Mouse (Mus musculus) spleen, postnatal 36 days (tissue): Measurements from ENCODE around the gene Henmt1.

Experiments used
- DNase-seq, 2 experiments: peaks; one replicate each; pipeline ENCODE4 v3.0.0; 2022; ENCODE audit warnings: low spot score in 2 of 2, mixed read lengths in 1 of 2

The Henmt1 gene

DNA sequence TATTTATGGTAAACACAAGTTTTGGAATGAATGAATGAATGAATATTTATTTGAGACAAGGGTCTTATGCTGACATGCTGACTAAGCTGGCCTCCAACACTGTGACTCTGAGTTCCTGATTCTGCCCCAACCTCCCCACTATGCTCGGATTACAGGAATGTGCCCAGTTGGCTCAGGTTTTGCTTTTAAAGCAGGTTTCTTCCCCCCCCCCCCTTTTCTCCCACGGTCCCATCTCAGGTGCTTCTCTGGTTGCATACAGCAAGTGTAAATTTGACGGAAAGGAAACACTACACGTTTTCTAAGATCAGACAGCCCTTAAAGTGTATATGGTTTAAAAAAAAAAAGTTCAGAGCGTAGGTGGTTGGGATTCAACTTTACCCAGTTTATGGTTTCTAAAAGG lies at the start of gene Henmt1:
TSS of gene Henmt1 (plus strand) at position 301 of the 400 bp plus-strand sequence.
- DNase-seq = no peak

DNA sequence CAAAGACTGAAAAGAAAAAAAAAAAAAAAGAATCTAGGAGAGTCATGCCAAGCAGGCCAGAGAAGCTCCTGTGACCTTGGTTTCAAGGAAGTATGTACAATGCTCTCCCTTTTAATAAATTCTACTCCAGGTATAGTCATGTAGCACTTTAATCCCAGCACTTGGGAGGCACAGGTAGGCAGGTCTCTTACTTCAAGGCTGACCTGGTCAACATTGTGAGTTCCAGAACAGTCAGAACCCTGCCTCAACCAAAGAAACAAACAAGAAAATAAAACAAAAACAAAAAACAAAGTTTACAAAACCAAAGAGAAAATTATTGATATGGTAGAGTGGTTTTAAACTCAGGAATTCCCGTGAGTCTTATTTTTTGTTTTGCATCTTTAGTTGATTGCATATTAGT lies 49.8 kb upstream of the Henmt1 start, which contains the start of gene Fndc7:
TSS of gene Fndc7 (minus strand) at position 101 of the 400 bp plus-strand sequence.
- no peak for DNase-seq

DNA sequence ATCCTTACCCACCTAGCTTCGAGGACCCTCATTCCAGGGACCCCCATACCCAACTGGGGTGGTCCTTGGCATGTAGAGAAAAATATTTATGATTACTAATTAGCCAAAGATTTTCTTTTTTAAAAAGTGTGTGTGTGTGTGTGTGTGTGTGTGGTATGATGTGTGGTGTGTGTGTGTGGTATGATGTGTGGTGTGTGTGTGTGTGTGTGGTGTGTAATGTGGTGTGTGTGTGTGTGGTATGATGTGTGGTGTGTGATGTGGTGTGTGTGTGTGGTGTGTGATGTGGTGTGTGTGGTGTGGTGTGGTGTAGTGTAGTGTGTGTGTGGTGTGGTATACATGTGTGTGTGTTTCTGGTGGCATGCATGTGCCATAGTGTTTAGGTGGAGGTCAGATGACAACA lies 47.6 kb upstream of the Henmt1 start:
- DNase-seq = no peak

DNA sequence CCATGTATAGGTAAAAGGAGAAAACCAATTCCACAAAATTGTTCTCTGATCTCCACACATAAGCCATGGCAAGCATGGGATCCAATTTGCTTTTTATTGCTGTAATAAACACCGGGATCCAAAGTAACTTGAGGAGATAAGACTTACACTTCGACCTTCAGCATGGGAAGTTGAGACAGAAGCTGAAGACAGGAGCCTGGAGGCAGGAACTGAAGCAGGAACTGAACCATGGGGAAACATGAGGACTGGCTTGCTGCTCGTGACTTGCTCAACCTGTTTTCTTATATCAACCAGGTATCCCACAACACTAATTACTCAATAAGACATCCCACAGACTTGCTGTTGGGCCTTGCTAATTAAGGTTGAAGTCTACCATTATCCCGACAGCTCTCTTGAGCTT lies 46.8 kb upstream of the Henmt1 start:
- no peak for DNase-seq

DNA sequence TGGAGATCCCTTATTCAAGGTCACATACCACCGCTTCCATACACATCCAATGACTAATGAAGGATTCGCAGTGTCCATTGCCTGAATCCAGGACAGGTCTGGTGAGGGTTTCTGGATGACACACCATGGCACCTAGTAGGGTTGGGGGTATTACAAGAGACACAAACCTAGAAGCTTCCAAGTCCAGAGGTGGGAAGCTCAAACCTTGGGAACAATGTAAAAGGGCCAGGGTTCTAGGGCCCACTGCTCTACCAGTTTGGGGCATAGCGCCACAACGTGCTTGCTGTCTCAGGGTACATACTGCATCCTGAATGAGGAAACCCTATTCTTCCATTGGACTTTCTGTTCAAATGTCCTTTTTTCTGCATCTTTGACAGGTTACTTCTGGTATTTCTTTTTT lies 41.0 kb upstream of the Henmt1 start:
- DNase-seq = no peak

DNA sequence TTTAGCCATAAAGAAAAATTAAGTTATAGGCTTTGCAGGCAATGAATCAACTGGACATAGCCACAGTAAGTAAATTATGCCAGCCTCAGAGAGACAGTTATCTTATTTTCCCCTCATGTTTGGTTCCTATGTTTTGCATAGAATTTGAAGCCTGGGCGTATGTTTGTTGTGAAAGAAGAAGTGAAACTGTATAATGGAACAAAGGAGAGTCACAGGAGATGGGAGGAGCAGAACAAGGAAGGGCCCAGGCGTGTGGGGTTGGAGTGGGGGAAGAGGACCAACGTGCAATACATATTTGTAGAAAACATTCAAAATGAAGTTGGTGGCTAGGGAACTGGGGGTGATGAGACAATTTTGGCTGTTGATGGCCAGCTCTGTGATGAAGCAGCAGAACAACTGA lies 39.5 kb upstream of the Henmt1 start:
- peak; percentile 80 to 86 for DNase-seq

DNA sequence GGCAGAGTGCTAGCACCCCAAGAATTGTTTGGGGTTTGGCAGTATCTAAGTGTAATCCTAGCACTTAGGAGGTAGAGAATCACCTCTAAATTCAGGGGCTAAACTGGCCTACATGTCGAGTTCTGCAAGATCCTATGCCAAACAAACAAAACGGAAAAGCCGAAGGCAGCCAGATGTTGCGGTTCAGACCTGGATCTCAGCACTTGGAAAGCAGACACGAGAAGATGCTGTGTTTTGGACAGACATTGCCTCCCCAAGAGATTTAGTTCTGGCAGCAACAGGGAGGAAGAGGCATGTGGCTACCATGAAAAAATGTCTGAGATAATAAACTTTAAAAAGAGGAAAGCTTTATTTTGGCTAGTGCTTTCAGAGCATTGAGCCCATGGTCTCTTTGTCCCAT lies 39.0 kb upstream of the Henmt1 start:
- DNase-seq = no peak

DNA sequence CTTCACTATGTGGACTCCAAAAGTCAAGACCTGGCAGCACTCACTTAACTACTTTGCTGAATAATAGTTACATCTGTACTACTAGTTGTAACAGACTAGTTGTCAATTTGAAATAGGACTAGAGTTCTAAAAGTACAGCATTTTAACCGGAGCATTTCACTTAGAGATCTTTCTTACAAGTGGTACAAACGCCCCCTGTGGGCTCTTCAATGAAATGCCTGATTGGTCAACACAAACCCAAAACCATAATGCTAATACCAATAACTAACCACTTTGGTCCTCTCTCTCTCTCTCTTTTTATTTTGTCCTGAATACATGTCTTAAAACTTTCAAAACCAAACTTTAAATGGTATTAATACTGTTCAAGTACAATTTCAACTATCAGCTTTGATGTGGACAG lies 37.6 kb upstream of the Henmt1 start:
- DNase-seq = peak in 1 of 2 experiments; percentile 35

DNA sequence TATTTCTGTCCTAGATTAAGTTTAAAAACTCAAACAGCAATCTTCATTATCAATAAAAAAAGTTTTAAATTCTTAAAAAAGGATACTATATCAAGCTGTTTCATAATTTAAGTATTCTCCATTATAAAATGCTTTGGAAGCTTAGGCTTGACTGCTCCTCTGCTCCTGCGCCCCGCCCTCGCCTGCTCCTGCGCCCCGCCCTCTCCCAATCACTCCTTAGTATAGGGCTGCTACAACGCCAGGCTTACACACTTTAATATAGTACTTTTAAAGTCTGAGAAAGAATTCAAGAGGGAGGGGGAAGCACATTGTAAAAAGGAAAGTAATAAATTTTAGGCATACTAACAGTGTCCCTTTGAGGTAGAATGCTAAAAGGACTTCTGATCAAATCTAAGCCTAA lies 36.7 kb upstream of the Henmt1 start:
- DNase-seq = no peak

DNA sequence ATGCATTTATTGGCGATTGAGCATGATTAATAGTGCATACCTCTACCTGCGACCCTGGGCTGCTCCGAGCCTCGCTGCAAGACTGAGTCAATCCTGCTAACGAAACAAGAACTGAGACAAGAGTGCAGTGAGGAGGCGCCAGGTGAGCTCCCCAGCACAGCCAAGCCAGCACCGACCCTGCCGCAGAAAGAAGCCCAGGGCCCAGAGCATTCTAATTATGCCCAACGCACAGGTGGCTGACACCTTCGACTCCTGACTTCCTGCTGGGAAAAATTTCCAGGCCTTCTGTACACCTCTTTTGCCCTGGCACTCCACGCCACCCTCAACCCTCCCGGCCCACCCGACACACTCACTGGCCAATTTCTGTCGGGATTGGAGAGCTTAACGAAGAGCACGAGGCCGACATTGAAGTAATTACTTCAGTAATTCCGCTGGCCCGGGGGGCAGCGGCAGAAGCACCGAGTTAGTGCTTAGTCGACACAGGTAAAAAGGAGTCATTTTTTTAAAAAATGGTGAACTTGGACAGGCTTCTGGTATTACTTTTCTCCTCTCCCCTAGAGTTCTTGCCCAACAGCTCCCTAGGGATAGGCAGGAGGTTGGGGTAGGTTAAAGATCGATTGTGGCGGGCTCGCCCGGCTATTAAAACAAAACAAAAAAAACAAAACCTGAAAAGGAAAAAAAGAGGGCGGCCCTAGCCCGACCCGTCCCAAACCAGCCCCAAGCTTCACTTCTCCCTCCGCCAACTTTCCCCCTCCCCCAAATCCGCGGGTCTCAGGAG lies 29.2 kb upstream of the Henmt1 start:
- peak; percentile 43 to 48 for DNase-seq

DNA sequence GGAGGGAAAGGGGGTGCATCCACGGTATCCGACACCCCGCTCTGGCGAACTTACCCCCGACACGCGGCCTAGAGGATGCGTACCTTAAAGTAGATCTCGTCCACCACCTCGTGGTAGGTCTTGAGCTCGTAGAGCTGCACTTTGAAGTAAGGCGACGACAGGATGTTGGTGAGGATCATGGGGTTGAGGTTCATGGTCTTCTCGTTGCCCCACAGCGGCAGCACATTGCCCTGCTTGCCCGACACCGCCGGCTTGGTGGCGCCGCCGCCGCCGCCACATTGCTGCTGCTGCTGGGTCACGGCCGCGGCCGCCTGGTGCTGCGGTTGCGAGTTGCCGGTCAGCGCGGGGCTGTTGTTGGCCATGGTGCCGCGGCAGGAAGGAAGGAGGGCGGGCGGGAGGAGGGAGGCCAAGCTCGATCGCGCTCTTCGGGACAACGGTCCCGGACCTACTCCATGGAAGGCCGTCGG lies 28.6 kb upstream of the Henmt1 start:
- peak; percentile 80 to 85 for DNase-seq

DNA sequence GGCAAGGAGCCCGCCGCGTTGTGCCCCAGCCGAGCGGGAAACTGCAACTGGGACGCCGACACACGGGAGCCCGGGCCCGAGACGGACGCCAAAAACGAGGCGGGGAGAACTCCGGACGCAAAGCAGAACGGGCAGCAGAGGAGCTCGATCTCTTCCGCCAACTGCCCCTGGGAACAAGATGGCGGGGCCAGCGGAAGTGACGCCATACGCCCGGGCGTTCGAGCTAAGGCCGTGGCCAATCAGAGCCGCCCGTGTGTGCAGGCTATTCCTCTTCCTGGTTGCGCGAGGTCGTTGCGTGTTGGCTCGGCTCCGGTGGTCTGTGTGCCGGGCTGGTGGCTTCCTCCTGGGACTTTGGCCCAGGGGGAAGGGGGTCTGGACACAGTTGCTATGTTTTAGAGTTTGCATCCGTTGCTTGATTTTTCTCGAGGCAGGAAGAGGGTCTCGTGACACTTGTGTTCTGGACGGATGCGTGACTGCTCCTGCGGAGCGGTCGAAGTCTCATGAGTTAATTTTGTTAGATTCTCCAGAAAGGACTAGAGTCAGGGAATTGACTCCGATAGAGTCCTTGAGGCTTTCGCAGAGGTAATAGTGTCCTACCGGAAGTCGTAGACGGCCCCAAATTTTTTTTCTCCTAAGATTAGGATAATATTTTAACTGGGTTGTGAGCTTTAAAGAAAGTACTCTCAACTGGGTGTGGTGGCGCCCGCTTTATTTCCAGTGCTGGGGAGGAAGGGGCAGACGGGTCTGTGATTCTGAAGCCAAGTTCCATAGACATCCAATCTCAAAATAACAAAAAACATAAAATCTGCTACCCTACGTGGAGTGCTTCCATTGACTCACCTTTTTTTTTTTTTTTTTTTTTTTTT lies 27.9 kb upstream of the Henmt1 start, which contains the start of gene Prpf38b:
TSS of gene Prpf38b (minus strand) at position 180 of the 866 bp plus-strand sequence.
- peak; percentile 96 for DNase-seq

DNA sequence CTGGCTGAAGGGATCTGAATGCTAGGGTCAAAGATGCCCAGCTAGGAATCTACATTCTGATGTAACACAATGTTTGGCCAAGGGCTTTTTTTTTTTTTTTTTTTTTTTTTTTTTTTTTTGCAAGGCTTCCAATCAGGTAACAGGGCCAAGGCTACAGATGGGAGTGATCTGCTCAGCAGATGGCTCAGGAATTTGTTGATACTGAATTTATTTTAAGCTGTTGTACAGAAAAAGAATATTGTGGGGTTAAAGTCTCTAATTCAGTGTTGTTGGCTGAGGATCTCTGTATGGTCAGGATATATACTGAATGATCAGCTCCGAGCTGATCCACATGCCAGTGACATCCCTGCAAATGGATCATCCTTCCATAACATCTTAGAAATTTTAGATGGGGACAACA lies 23.7 kb upstream of the Henmt1 start:
- no peak for DNase-seq

DNA sequence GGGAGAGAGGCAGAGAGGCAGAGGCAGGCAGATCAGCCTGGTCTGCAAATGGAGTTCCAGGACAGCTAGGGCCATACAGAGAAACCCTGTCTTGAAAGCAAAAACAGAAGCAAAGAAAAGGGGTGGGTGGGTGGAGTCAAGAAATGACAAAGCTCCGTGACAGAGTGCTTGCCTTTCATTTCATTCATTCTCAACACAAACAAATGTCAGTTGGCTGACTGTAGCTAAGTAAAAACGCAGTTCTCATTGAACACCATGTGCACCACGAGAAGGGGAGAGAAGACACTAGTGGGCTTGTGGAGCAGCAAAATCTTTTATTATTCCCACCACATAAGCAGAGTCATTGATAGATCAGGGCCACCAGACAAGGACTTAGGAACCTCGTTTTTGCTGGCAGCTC lies 22.8 kb upstream of the Henmt1 start:
- DNase-seq = no peak

DNA sequence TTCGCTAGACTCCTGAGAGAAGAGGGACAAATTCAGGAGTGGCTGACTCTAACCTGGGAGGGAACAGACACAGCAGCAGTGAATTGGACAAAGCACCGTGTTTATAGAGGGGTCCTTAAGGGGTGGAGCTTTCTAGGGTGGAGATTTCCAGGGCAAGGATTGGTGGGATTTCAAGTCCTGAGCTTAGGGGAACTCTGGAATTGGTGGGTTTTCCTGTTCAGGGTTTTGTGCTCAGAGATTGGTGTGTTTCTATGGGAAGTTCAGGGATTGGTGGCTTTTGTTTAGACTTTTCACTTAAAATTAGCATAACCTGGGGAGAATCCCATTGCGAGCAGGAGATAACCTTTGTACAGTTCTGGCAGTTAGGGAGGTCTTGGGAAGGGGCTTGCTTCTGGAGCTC lies 21.7 kb upstream of the Henmt1 start:
- DNase-seq = no peak

DNA sequence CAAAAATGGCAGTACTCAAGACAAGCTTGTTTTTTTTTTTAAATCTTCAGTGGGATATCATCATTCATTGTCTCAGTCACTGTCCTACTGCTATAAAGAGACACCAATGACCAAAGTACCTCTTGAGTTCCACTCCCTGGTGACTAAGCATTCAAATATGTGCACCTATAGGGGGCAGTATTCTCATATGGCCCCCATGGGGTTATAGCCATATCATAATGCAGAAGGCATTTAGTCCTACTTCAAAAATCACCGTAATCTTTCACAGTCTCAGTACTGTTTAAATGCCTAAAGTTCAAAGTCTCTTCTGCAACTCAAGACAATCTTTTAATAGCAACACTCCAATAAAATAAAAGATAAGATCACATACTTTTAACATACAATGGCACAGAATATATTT lies 20.8 kb upstream of the Henmt1 start:
- no peak for DNase-seq

DNA sequence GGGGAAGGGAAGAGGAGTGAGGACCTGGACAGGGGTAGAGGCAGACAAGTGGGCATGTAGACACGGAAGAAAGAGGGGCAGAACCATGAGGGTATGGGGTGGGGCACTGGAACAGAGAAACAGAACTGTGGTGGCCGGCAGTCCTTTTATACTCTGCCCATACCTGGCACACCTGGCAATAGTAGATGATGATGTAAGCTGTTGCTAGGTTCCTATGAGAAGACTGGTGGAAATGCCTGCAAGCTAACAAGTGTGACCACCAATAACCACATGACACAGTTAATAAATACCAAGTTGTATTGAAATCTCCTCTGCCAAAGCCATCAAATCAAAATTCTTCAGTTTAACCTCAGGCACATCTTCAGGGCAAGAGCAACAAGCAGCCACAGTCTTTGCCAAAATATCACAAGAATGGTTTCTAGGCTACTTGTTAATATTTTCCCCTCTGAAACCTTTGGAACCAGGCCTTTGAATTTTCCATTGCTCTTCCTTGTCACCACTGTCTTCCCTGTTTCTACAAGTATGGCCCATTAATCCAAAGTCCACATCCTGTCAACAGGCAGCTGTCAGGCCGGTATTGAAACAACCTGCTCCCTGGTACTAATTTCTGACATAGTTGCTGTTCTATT lies 19.1 kb upstream of the Henmt1 start:
- no peak for DNase-seq

DNA sequence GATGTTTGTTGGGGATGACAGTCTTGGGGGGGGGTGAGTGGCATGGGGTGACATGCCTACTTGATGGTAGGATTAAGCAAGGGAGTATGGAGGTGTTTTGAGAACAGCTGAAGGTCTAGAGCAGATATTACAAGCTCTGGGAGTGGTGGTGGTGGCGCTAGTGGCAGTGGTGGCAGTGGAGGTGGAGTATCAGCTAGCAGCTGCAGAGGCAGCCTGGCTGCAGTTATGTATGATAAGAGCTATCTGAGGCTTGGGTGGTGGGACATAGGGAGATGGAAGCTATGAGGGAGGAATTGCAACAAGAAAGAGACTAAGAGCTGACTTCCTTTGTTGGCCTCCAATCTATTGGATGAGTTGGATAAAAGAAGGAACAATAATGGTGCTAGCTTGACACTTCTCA lies 17.9 kb upstream of the Henmt1 start:
- peak; percentile 19 to 24 for DNase-seq

DNA sequence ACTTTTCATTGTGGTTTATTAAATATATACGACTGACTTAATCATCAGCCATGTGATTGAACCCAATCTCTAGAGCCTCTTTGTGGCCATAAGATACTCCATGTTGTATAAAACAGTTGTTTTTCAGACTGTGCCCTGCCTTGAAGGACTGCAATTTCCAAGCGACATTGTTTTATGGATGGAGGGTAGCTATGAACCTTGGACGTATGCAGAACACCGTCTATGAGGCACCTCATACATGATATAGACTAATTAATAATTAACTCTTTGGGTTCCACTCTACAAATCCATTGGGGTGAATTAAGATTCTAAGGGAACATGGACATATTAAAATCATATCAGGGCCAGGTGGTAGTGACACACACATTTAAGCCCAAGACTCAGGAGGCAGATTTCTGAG lies 14.0 kb upstream of the Henmt1 start:
- DNase-seq = no peak

DNA sequence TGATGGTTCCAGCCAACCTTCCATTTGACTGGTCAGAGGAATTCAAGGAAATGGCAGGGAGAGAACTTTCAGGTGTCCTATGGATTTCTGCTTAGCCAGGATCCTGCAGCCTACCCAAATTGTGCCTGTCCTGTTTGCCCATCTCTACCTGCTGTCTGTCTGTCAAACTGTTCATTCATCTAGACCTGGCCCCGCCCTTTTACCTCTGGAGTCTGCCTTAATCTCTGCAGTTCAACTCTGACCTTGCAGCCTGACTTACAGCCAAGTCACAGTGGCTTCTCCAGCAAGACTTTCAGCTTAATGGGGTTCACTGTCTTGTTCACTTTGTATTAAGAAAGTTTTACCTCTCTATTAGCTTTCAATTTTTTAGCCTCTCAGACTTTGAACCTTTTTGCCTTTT lies 13.4 kb upstream of the Henmt1 start:
- no peak for DNase-seq

DNA sequence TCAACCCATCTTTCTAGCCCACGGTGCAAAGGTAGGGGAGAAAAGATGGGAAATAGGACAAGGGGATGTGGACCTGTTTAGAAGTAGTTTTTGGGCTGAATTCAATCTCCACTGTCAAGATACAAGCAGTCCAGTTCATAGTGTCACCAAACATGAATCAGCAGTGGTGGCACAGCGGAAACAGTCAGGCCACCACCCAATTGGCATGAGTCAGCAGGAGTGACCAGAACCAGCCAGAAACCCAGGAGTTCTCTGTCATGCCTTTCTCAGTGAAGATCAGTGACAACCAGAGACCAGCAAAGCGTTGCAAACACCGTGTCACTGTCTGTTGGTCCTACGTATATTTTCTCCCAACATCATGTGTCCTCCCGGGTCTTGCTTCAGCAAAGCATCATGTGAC lies 6.1 kb upstream of the Henmt1 start:
- DNase-seq = no peak

DNA sequence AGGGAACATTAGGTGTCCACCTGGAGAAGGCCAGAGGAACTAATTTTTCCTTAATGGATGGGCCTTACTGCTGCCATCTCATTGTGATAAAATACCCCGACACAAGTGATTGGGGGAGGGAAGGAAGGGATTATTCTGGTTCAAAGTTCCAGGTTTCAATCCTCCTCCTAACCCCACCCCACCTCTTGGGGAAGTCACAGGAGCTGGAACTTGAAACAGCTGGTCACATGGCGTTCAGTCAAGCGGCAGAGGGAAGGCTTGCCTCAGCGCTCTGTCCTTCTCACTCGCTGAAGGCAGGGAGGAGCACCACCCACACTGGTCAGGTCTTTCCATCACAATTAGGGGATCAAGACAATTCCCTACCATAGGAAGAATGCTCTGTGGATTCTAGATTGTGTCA lies 982 bp upstream of the Henmt1 start:
- DNase-seq = no peak
